Mouse (Mus musculus) stomach, embryonic 16.5 days (tissue): ENCODE results near the gene ccdc198. TPM values are rescaled to one million over a fixed set of nuclear protein-coding genes. Genes with fewer than 3 reads are reported as not detected.
"Not testable (repeated sequence)": the region's sequence is repeated elsewhere in the genome, so short reads cannot be mapped to it uniquely, and the experiment has no call there.

Experiments
- ATAC-seq: fragments of 200-750 bp; cut with Nextera tagmentation; 2 replicates; pipeline ENCODE4 v1.8.0; 2017; ENCODE audit warnings: moderate number of reproducible peaks, moderate TSS enrichment; ENCODE audit not compliant: insufficient read depth, low FRiP score
- H3K27ac ChIP-seq: fragments of 300-500 bp; sonication (generic); 2 replicates; pipeline ENCODE4 v1.5.1; 2014; ENCODE audit warnings: low read length
- H3K27me3 ChIP-seq: fragments of 300-500 bp; sonication (generic); 2 replicates; pipeline ENCODE4 v1.6.1; 2014; ENCODE audit warnings: low read length, control low read depth, mixed read lengths; ENCODE audit not compliant: control insufficient read depth, insufficient read depth
- H3K36me3 ChIP-seq: fragments of 300-500 bp; sonication (generic); 2 replicates; pipeline ENCODE4 v1.6.1; 2014; ENCODE audit warnings: low read length; ENCODE audit not compliant: control insufficient read depth, insufficient read depth
- H3K4me1 ChIP-seq: fragments of 300-500 bp; sonication (generic); 2 replicates; pipeline ENCODE4 v1.6.1; 2014; ENCODE audit warnings: low read length, control low read depth, mixed read lengths; ENCODE audit not compliant: control insufficient read depth, insufficient read depth
- H3K4me2 ChIP-seq: fragments of 300-500 bp; sonication (generic); 2 replicates; pipeline ENCODE4 v1.6.1; 2014; ENCODE audit warnings: low read depth, low read length, mixed read lengths
- H3K4me3 ChIP-seq: fragments of 300-500 bp; sonication (generic); replicated peaks from 2 replicates; pipeline ENCODE4 v1.5.1; 2014; ENCODE audit warnings: mild to moderate bottlenecking, low read length
- H3K9ac ChIP-seq: fragments of 300-500 bp; sonication (generic); 2 replicates; pipeline ENCODE4 v1.6.1; 2014; ENCODE audit warnings: low read length
- H3K9me3 ChIP-seq: fragments of 300-500 bp; sonication (generic); replicated peaks from 2 replicates; pipeline ENCODE4 v1.6.1; 2016; ENCODE audit warnings: low read length, control low read depth; ENCODE audit not compliant: control insufficient read depth
- WGBS: fragments of 180-500 bp; shearing (Covaris S2); extraction: QIAGEN DNeasy Blood & Tissue Kit; methylation state at CpG from one replicate; pipeline ENCODE4 v1.1.7; 2014; 5-methylcytosine and 5-hydroxymethylcytosine counted together
- polyA plus RNA-seq: library from polyadenylated mRNA; unstranded; fragments of >200 nt; fragmentation: Nextera tagmentation; extraction: Ambion mirVana; gene quantifications from 2 replicates; pipeline ENCODE4 v1.2.1, GENCODE M21; 2015

ccdc198 gene
- polyA plus RNA-seq, 1 experiment from 2014 or later = 18.5 TPM

- WGBS = 69% methylated on average over 5 of the region's 5 CpGs
- H3K27ac ChIP-seq = no peak overlapping the region
- no peak overlapping the region for H3K9ac ChIP-seq
- H3K4me2 ChIP-seq = no peak overlapping the region
- H3K27me3 ChIP-seq = no peaks in the 10 kb centered on the region
- no peaks in the 10 kb centered on the region for H3K4me1 ChIP-seq
- H3K36me3 ChIP-seq = no peaks in the 10 kb centered on the region
- peak; percentile 25; the same call in 1 of the 2 replicates for ATAC-seq
- H3K9me3 ChIP-seq = no peaks in the 10 kb centered on the region
- no peak overlapping the region for H3K4me3 ChIP-seq
Measured at GRCm38 (mm10) chr14:49265286-49266002, 20.2 kb upstream of the ccdc198 start.

GRCm38 (mm10) chr14:49241522-49241921, 3.8 kb downstream of the ccdc198 start:
- WGBS = 26% methylated on average over 1 of the region's 1 CpGs
- Histone ChIP-seq H3K27me3 (no peaks in the 10 kb centered on the region), H3K4me1 (0 out of 2 replicates have a peak, but pooled peaks cover 2% of the 10 kb centered on the region), H3K36me3 (no peaks in the 10 kb centered on the region), H3K4me2 (no peak overlapping the region), H3K9me3 (no peaks in the 10 kb centered on the region), H3K9ac (no peak overlapping the region), H3K4me3 (no peak overlapping the region), H3K27ac (no peak overlapping the region)
- ATAC-seq = no peak

GRCm38 (mm10) chr14:49238206-49238605, 7.1 kb downstream of the ccdc198 start:
- Histone ChIP-seq H3K27me3 (no peaks in the 10 kb centered on the region), H3K4me1 (0 out of 2 replicates have a peak, but pooled peaks cover 2% of the 10 kb centered on the region), H3K4me2 (no peak overlapping the region), H3K9ac (no peak overlapping the region), H3K9me3 (no peaks in the 10 kb centered on the region), H3K4me3 (no peak overlapping the region), H3K27ac (no peak overlapping the region), H3K36me3 (no peaks in the 10 kb centered on the region)
- peak; percentile 71; the same call in 1 of the 2 replicates for ATAC-seq
- WGBS = 26% methylated on average over 11 of the region's 11 CpGs

- Histone ChIP-seq H3K4me2 (no peak overlapping the region), H3K27me3 (no peaks in the 10 kb centered on the region), H3K4me1 (0 out of 2 replicates have a peak, but pooled peaks cover 2% of the 10 kb centered on the region), H3K36me3 (no peaks in the 10 kb centered on the region), H3K9me3 (no peaks in the 10 kb centered on the region), H3K9ac (no peak overlapping the region), H3K4me3 (no peak overlapping the region), H3K27ac (no peak overlapping the region)
- 53% methylated on average over 9 of the region's 9 CpGs for WGBS
- ATAC-seq = no peak
Measured at GRCm38 (mm10) chr14:49234788-49235515, 10.3 kb downstream of the ccdc198 start.

- Histone ChIP-seq H3K27ac (no peak overlapping the region), H3K27me3 (no peaks in the 10 kb centered on the region), H3K4me1 (0 out of 2 replicates have a peak, but pooled peaks cover 3% of the 10 kb centered on the region), H3K4me2 (no peak overlapping the region), H3K9me3 (no peaks in the 10 kb centered on the region), H3K36me3 (no peaks in the 10 kb centered on the region), H3K9ac (no peak overlapping the region), H3K4me3 (no peak overlapping the region)
- 81% methylated on average over 3 of the region's 3 CpGs for WGBS
- no peak for ATAC-seq
Measured at GRCm38 (mm10) chr14:49231845-49232244, 13.4 kb downstream of the ccdc198 start.

GRCm38 (mm10) chr14:49226986-49227385, 18.3 kb downstream of the ccdc198 start:
- Histone ChIP-seq H3K4me1 (0 out of 2 replicates have a peak, but pooled peaks cover 3% of the 10 kb centered on the region), H3K4me2 (no peak overlapping the region), H3K4me3 (no peak overlapping the region), H3K36me3 (no peaks in the 10 kb centered on the region), H3K9me3 (no peaks in the 10 kb centered on the region), H3K27ac (no peak overlapping the region), H3K27me3 (no peaks in the 10 kb centered on the region), H3K9ac (no peak overlapping the region)
- WGBS = 69% methylated on average over 11 of the region's 11 CpGs
- peak; percentile 47; the same call in 1 of the 2 replicates for ATAC-seq

GRCm38 (mm10) chr14:49226471-49226870, 18.8 kb downstream of the ccdc198 start:
- Histone ChIP-seq H3K4me2 (no peak overlapping the region), H3K27me3 (no peaks in the 10 kb centered on the region), H3K4me3 (no peak overlapping the region), H3K27ac (no peak overlapping the region), H3K9me3 (no peaks in the 10 kb centered on the region), H3K36me3 (no peaks in the 10 kb centered on the region), H3K9ac (no peak overlapping the region), H3K4me1 (0 out of 2 replicates have a peak, but pooled peaks cover 3% of the 10 kb centered on the region)
- 72% methylated on average over 7 of the region's 7 CpGs for WGBS
- no peak for ATAC-seq

GRCm38 (mm10) chr14:49221771-49222170, 23.5 kb downstream of the ccdc198 start:
- no peak overlapping the region for H3K27ac ChIP-seq
- no peak for ATAC-seq
- WGBS = 88% methylated on average over 2 of the region's 2 CpGs

GRCm38 (mm10) chr14:49219466-49220022, 25.7 kb downstream of the ccdc198 start:
- not testable (repeated sequence) for H3K27me3 ChIP-seq, H3K36me3 ChIP-seq, H3K4me2 ChIP-seq, ATAC-seq, H3K4me3 ChIP-seq, H3K27ac ChIP-seq, H3K9ac ChIP-seq, H3K9me3 ChIP-seq, H3K4me1 ChIP-seq
- WGBS = 79% methylated on average over 4 of the region's 4 CpGs

More at GRCm38 (mm10) chr14:49221771-49222170, 23.5 kb downstream of the ccdc198 start:
- no peaks in the 10 kb centered on the region for H3K9me3 ChIP-seq
- H3K9ac ChIP-seq = no peak overlapping the region
- H3K4me2 ChIP-seq = no peak overlapping the region
- no peaks in the 10 kb centered on the region for H3K4me1 ChIP-seq
- H3K27me3 ChIP-seq = no peaks in the 10 kb centered on the region
- H3K4me3 ChIP-seq = no peak overlapping the region
- H3K36me3 ChIP-seq = no peaks in the 10 kb centered on the region
